Mouse (Mus musculus): ENCODE measurements around the gene Dcun1d1. TPM values are rescaled to one million over a fixed set of nuclear protein-coding genes. Genes with fewer than 3 reads are reported as not detected.

Gene Dcun1d1
- polyA plus RNA-seq, 1 experiment from 2014 or later: 84.7 TPM

GRCm38 (mm10) chr3:35918229-35918628, 19.0 kb downstream of the Dcun1d1 start:
- H3K4me1 ChIP-seq (replicated peaks; ENCODE audit: control insufficient read depth, insufficient read depth): no peaks in the 10 kb centered on the region
- H3K4me3 ChIP-seq (ENCODE audit: low read depth, low read length): no peak overlapping the region
- H3K36me3 ChIP-seq (ENCODE audit: control insufficient read depth, insufficient read depth, low read length): peaks cover 5% of the 10 kb centered on the region; the same call in 1 of the 2 replicates
- no peak overlapping the region for H3K27ac ChIP-seq (replicated peaks)
- WGBS: 73% methylated on average over 3 of the region's 3 CpGs
- ATAC-seq (ENCODE audit: low FRiP score, low TSS enrichment): no peak
- TF ChIP-seq EP300 (optimal IDR thresholded peaks at IDR 0.05) (no peak), CTCF (IDR thresholded peaks at IDR 0.05; ENCODE audit: low read depth) (no peak)
- no peak overlapping the region for H3K9ac ChIP-seq (ENCODE audit: low read length)
- no peaks in the 10 kb centered on the region for H3K27me3 ChIP-seq (ENCODE audit: control insufficient read depth, insufficient read depth, low read length)
- no peaks in the 10 kb centered on the region for H3K9me3 ChIP-seq (ENCODE audit: control insufficient read depth, low read length)
- no peak for DNase-seq (ENCODE audit: low spot score)
- no peak overlapping the region for H3K4me2 ChIP-seq (replicated peaks; ENCODE audit: low read depth)

GRCm38 (mm10) chr3:35908982-35909680, 28.1 kb downstream of the Dcun1d1 start:
- H3K9ac ChIP-seq (ENCODE audit: low read length): no peak overlapping the region
- H3K36me3 ChIP-seq (ENCODE audit: control insufficient read depth, insufficient read depth, low read length): no peaks in the 10 kb centered on the region
- DNase-seq (ENCODE audit: low spot score): no peak
- 83% methylated on average over 7 of the region's 7 CpGs for WGBS
- TF ChIP-seq EP300 (optimal IDR thresholded peaks at IDR 0.05) (no peak), CTCF (IDR thresholded peaks at IDR 0.05; ENCODE audit: low read depth) (no peak)
- no peaks in the 10 kb centered on the region for H3K27me3 ChIP-seq (ENCODE audit: control insufficient read depth, insufficient read depth, low read length)
- H3K4me1 ChIP-seq (replicated peaks; ENCODE audit: control insufficient read depth, insufficient read depth): no peaks in the 10 kb centered on the region
- no peak overlapping the region for H3K27ac ChIP-seq (replicated peaks)
- H3K4me3 ChIP-seq (ENCODE audit: low read depth, low read length): no peak overlapping the region
- ATAC-seq (ENCODE audit: low FRiP score, low TSS enrichment): no peak
- no peak overlapping the region for H3K4me2 ChIP-seq (replicated peaks; ENCODE audit: low read depth)
- H3K9me3 ChIP-seq (ENCODE audit: control insufficient read depth, low read length): no peaks in the 10 kb centered on the region

DNA sequence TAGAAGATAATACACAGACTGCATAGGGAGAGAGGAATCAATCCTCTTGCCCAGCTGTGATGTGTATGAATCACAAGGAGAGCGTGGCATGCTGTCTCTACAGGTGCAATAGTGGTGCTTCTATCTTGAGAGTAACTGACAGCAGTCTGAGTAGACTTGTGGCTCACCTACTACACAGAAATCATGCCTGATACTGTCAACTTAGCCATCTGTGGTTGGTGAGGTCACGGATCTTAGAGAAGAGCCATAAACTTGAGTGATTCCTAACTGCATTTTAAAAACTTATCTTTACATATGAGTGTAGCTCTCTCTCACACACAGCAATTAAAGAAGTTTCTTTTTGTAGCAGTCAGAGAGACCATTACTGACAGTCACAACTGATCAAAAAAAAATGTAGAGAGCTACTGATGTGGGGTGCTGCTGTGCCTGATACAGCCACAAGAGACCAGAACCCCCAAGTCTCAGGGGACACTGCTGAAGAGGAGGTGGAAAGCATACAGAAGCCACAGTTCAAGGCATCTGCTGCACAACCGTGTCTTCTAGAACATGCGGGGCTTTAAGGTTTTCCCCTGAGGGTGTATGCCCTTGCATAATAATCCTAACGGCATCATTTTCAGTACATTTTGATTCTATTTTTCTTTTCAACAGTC, 36.6 kb downstream of the Dcun1d1 start:
- no peak overlapping the region for H3K4me2 ChIP-seq (replicated peaks; ENCODE audit: low read depth)
- TF ChIP-seq EP300 (optimal IDR thresholded peaks at IDR 0.05): no peak
- no peak for TF ChIP-seq CTCF (IDR thresholded peaks at IDR 0.05; ENCODE audit: low read depth)
- peaks cover 2% of the 10 kb centered on the region; the same call in 1 of the 2 replicates for H3K36me3 ChIP-seq (ENCODE audit: control insufficient read depth, insufficient read depth, low read length)
- H3K4me3 ChIP-seq (ENCODE audit: low read depth, low read length): no peak overlapping the region
- no peak for ATAC-seq (ENCODE audit: low FRiP score, low TSS enrichment)
- no peaks in the 10 kb centered on the region for H3K9me3 ChIP-seq (ENCODE audit: control insufficient read depth, low read length)
- H3K27me3 ChIP-seq (ENCODE audit: control insufficient read depth, insufficient read depth, low read length): no peaks in the 10 kb centered on the region
- no peak overlapping the region for H3K9ac ChIP-seq (ENCODE audit: low read length)
- H3K27ac ChIP-seq (replicated peaks): no peak overlapping the region
- no peak for DNase-seq (ENCODE audit: low spot score)
- no peaks in the 10 kb centered on the region for H3K4me1 ChIP-seq (replicated peaks; ENCODE audit: control insufficient read depth, insufficient read depth)
- WGBS: 93% methylated on average over 5 of the region's 5 CpGs

- Histone ChIP-seq H3K4me3 (ENCODE audit: low read depth, low read length) (no peak overlapping the region), H3K4me2 (replicated peaks; ENCODE audit: low read depth) (no peak overlapping the region), H3K4me1 (replicated peaks; ENCODE audit: control insufficient read depth, insufficient read depth) (no peaks in the 10 kb centered on the region), H3K27ac (replicated peaks) (no peak overlapping the region), H3K9me3 (ENCODE audit: control insufficient read depth, low read length) (no peaks in the 10 kb centered on the region), H3K27me3 (ENCODE audit: control insufficient read depth, insufficient read depth, low read length) (no peaks in the 10 kb centered on the region), H3K9ac (ENCODE audit: low read length) (no peak overlapping the region), H3K36me3 (ENCODE audit: control insufficient read depth, insufficient read depth, low read length) (peaks cover 2% of the 10 kb centered on the region; the same call in 1 of the 2 replicates)
- no peak for DNase-seq (ENCODE audit: low spot score)
- ATAC-seq (ENCODE audit: low FRiP score, low TSS enrichment): no peak
- TF ChIP-seq EP300 (optimal IDR thresholded peaks at IDR 0.05): no peak
- WGBS: 97% methylated on average over 3 of the region's 3 CpGs
These were observed 38.1 kb downstream of the Dcun1d1 start for GRCm38 (mm10) chr3:35899109-35899508.

DNA sequence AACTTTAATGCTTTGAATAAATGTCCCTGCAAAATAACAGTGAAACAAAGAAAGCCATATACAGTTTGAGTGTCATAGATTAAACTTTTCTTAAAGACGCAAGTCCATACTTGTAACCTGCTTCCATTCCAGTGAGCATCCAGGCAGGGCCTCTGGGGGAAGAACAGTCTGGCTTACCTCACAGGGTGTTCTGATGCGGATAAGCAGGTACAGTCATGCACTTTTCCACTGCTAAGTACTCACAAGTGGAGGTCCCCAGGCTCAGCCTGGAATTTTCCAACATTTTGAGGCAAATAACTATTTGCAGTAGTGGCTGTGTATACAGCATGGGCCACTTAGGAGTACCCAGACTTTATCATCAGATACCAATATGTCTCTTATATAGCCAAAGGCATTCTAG, 39.3 kb downstream of the Dcun1d1 start:
- ATAC-seq (ENCODE audit: low FRiP score, low TSS enrichment) (no peak), DNase-seq (ENCODE audit: low spot score) (no peak)
- Histone ChIP-seq H3K9me3 (ENCODE audit: control insufficient read depth, low read length) (no peaks in the 10 kb centered on the region), H3K27me3 (ENCODE audit: control insufficient read depth, insufficient read depth, low read length) (no peaks in the 10 kb centered on the region), H3K9ac (ENCODE audit: low read length) (no peak overlapping the region), H3K27ac (replicated peaks) (no peak overlapping the region), H3K4me3 (ENCODE audit: low read depth, low read length) (no peak overlapping the region), H3K4me1 (replicated peaks; ENCODE audit: control insufficient read depth, insufficient read depth) (no peaks in the 10 kb centered on the region), H3K36me3 (ENCODE audit: control insufficient read depth, insufficient read depth, low read length) (0 out of 2 replicates have a peak, but pooled peaks cover 2% of the 10 kb centered on the region), H3K4me2 (replicated peaks; ENCODE audit: low read depth) (no peak overlapping the region)
- no peak for TF ChIP-seq EP300 (optimal IDR thresholded peaks at IDR 0.05)
- TF ChIP-seq CTCF (IDR thresholded peaks at IDR 0.05; ENCODE audit: low read depth): no peak
- 78% methylated on average over 2 of the region's 2 CpGs for WGBS

- no peak for TF ChIP-seq EP300 (optimal IDR thresholded peaks at IDR 0.05)
- TF ChIP-seq CTCF (IDR thresholded peaks at IDR 0.05; ENCODE audit: low read depth): no peak
- Histone ChIP-seq H3K9me3 (ENCODE audit: control insufficient read depth, low read length) (no peaks in the 10 kb centered on the region), H3K4me3 (ENCODE audit: low read depth, low read length) (no peak overlapping the region), H3K36me3 (ENCODE audit: control insufficient read depth, insufficient read depth, low read length) (peaks cover 4% of the 10 kb centered on the region; the same call in 1 of the 2 replicates), H3K27me3 (ENCODE audit: control insufficient read depth, insufficient read depth, low read length) (no peaks in the 10 kb centered on the region), H3K4me2 (replicated peaks; ENCODE audit: low read depth) (no peak overlapping the region), H3K27ac (replicated peaks) (no peak overlapping the region), H3K9ac (ENCODE audit: low read length) (no peak overlapping the region), H3K4me1 (replicated peaks; ENCODE audit: control insufficient read depth, insufficient read depth) (no peaks in the 10 kb centered on the region)
- no peak for DNase-seq (ENCODE audit: low spot score)
- no peak for ATAC-seq (ENCODE audit: low FRiP score, low TSS enrichment)
- 76% methylated on average over 5 of the region's 5 CpGs for WGBS
These were observed 44.1 kb downstream of the Dcun1d1 start for GRCm38 (mm10) chr3:35893156-35893555.

Data from stomach, postnatal 0 days (tissue).